Mouse (Mus musculus) intestine, embryonic 16.5 days (tissue): ENCODE measurements around the gene Vmn1r163. TPM values are rescaled to one million over a fixed set of nuclear protein-coding genes. Genes with fewer than 3 reads are reported as not detected.
"Not testable (repeated sequence)": the region's sequence is repeated elsewhere in the genome, so short reads cannot be mapped to it uniquely, and the experiment has no call there.

Source experiments
- ATAC-seq: fragments of 200-750 bp; cut with Nextera tagmentation; 2 replicates; pipeline ENCODE4 v1.8.0; 2017; ENCODE audit warnings: moderate TSS enrichment, moderate library complexity
- H3K27ac ChIP-seq: fragments of 300-500 bp; sonication (generic); 2 replicates; pipeline ENCODE4 v1.5.1; 2014; ENCODE audit warnings: mild to moderate bottlenecking, low read length
- H3K27me3 ChIP-seq: fragments of 300-500 bp; sonication (generic); replicated peaks from 2 replicates; pipeline ENCODE4 v1.6.1; 2014; ENCODE audit warnings: low read length, control low read depth, mixed read lengths; ENCODE audit not compliant: control insufficient read depth, insufficient read depth
- H3K36me3 ChIP-seq: fragments of 300-500 bp; sonication (generic); 2 replicates; pipeline ENCODE4 v1.6.1; 2014; ENCODE audit warnings: low read length, control low read depth; ENCODE audit not compliant: control insufficient read depth, insufficient read depth
- H3K4me1 ChIP-seq: fragments of 300-500 bp; sonication (generic); 2 replicates; pipeline ENCODE4 v1.6.1; 2014; ENCODE audit warnings: low read length, control low read depth, mixed read lengths; ENCODE audit not compliant: control insufficient read depth, insufficient read depth
- H3K4me2 ChIP-seq: fragments of 300-500 bp; sonication (generic); 2 replicates; pipeline ENCODE4 v1.6.1; 2014; ENCODE audit warnings: low read depth, low read length, control low read depth
- H3K4me3 ChIP-seq: fragments of 300-500 bp; sonication (generic); 2 replicates; pipeline ENCODE4 v1.5.1; 2014; ENCODE audit warnings: mild to moderate bottlenecking, low read length
- H3K9ac ChIP-seq: fragments of 300-500 bp; sonication (generic); 2 replicates; pipeline ENCODE4 v1.6.1; 2014; ENCODE audit warnings: low read depth, low read length
- H3K9me3 ChIP-seq: fragments of 300-500 bp; sonication (generic); 2 replicates; pipeline ENCODE4 v1.6.1; 2016; ENCODE audit warnings: low read length, control low read depth; ENCODE audit not compliant: control insufficient read depth
- WGBS: fragments of 180-500 bp; shearing (Covaris S2); extraction: QIAGEN DNeasy Blood & Tissue Kit; methylation state at CpG from one replicate; pipeline ENCODE4 v1.1.7; 2014; 5-methylcytosine and 5-hydroxymethylcytosine counted together
- polyA plus RNA-seq: library from polyadenylated mRNA; unstranded; fragments of >200 nt; fragmentation: Nextera tagmentation; extraction: Ambion mirVana; gene quantifications from 2 replicates; pipeline ENCODE4 v1.2.1, GENCODE M21; 2015

Vmn1r163 gene
- polyA plus RNA-seq = not detected in 2 replicates

- H3K4me2 ChIP-seq, H3K27ac ChIP-seq, H3K9me3 ChIP-seq, H3K4me3 ChIP-seq, ATAC-seq, H3K9ac ChIP-seq, H3K36me3 ChIP-seq, H3K27me3 ChIP-seq, H3K4me1 ChIP-seq: not testable (repeated sequence)
- WGBS = no CpG with 5 or more reads among the region's 1 CpGs
Observed at GRCm38 (mm10) chr7:23055240-23055639, at the start of gene Vmn1r163. Vmn1r163 (plus strand) TSS chr7:23055540.

DNA sequence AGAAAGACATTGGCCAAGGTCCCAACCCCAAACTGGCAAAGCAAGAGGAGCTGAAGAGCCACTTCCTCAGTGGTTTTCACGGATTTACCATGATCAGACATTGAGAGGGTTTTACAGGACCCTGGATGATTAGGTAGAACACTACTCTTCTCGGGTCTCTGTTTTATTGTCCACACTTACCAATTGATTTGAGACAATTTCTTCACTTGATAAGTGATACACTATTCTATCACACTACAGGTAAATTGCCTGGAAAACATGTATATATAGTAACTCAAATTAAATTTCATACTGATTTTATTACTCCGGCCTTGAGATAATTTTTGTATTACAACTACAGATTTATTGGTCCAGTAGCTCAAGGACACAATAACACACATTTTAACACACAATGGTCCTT is 35.5 kb upstream of the Vmn1r163 start, which contains the start of gene Gm4216:
Gene Gm4216 (minus strand): TSS at position 101 of the 400 bp plus-strand sequence.
- not testable (repeated sequence) for H3K4me3 ChIP-seq, H3K36me3 ChIP-seq, H3K27me3 ChIP-seq, ATAC-seq, H3K9me3 ChIP-seq, H3K4me2 ChIP-seq, H3K9ac ChIP-seq, H3K27ac ChIP-seq, H3K4me1 ChIP-seq
- no CpG with 5 or more reads among the region's 3 CpGs for WGBS

GRCm38 (mm10) chr7:23067356-23067755 is 12.0 kb downstream of the Vmn1r163 start, which contains the start of gene Gm8720:
Gm8720 (minus strand) TSS chr7:23067456.
- H3K36me3 ChIP-seq, H3K9me3 ChIP-seq, ATAC-seq, H3K27ac ChIP-seq, H3K4me3 ChIP-seq, H3K27me3 ChIP-seq, H3K4me1 ChIP-seq, H3K9ac ChIP-seq, H3K4me2 ChIP-seq: not testable (repeated sequence)
- WGBS = no CpG with 5 or more reads among the region's 1 CpGs

Other genes starting within 250 kb of the Vmn1r163 start
- not detected in 2 replicates for gene Vmn1r159, start 211.9 kb upstream of the Vmn1r163 start, polyA plus RNA-seq
- gene Vmn1r160, start 184.3 kb upstream of the Vmn1r163 start, polyA plus RNA-seq = not detected in 2 replicates
- not detected in 2 replicates for gene Gm4214, start 70.9 kb upstream of the Vmn1r163 start, polyA plus RNA-seq
- not detected in 2 replicates for gene Gm4216, start 35.6 kb upstream of the Vmn1r163 start, polyA plus RNA-seq
- gene Gm8720, start 11.9 kb downstream of the Vmn1r163 start, polyA plus RNA-seq = not detected in 2 replicates
- gene Gm10662, start 88.9 kb downstream of the Vmn1r163 start, polyA plus RNA-seq = not detected in 2 replicates
- gene Vmn1r165, start 161.8 kb downstream of the Vmn1r163 start, polyA plus RNA-seq = not detected in 2 replicates
- gene Vmn1r166, start 196.1 kb downstream of the Vmn1r163 start, polyA plus RNA-seq = not detected in 2 replicates
- gene Gm6902, start 223.4 kb downstream of the Vmn1r163 start, polyA plus RNA-seq = not detected in 2 replicates
- not detected in 2 replicates for gene Nlrp4e, start 245.7 kb downstream of the Vmn1r163 start, polyA plus RNA-seq